Mouse (Mus musculus) left cerebral cortex, adult 8-10 months (tissue): Measurements from ENCODE around the gene Mc3r. TPM values are rescaled to one million over a fixed set of nuclear protein-coding genes. Genes with fewer than 3 reads are reported as not detected.

Experiments
- DNase-seq, 2 experiments: peaks; one replicate each; pipeline ENCODE4 v3.0.0; 2022; ENCODE audit warnings: low spot score in 2 of 2
- total RNA-seq, 4 experiments: library from RNA; stranded (reverse); gene quantifications; 2 replicates each; pipeline ENCODE4 v1.2.4; 2022

Mc3r gene
- total RNA-seq, 4 experiments from 2014 or later = 0.41 to 0.93 (median 0.53) TPM

DNA sequence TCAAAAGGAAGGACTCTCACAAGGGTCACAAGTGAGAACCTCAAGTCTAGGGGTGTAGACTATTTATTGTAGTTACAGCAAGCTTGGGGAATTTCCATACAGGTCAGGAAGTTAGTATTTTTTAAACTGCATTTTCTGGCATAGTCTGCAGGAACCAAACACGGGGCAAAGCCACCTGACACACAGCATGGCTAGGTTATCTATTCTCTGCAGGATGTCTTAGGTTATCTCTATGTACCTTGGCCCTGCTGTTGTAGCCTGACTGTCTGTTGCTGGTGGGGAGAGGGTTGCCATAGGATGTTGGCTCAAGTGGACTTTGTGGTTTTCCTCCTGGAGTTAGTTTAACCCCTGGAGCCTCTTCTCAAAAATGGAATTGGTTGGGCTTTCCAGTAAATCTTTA is 49.8 kb downstream of the Mc3r start:
- no peak for DNase-seq

DNA sequence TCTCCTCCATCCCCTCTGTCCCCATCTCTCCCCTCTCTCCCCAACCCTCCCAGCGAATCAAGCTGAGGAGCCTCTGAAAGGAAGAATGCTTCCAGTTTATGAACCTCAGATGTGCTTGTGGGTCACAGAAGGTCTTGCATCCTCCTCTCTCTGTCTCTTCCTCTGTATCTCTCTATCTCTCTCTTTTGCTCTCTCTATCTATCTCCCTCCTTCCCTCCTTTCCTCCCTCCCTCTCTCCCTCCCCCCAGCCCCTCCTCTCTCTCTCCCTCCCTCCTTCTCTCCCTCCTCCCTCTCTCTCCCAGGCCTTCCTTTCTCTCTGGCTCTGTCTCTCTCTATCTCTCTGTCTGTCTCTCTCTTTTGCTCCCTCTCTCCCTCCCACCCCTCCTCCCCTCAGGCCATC is 50.2 kb downstream of the Mc3r start:
- DNase-seq = no peak

DNA sequence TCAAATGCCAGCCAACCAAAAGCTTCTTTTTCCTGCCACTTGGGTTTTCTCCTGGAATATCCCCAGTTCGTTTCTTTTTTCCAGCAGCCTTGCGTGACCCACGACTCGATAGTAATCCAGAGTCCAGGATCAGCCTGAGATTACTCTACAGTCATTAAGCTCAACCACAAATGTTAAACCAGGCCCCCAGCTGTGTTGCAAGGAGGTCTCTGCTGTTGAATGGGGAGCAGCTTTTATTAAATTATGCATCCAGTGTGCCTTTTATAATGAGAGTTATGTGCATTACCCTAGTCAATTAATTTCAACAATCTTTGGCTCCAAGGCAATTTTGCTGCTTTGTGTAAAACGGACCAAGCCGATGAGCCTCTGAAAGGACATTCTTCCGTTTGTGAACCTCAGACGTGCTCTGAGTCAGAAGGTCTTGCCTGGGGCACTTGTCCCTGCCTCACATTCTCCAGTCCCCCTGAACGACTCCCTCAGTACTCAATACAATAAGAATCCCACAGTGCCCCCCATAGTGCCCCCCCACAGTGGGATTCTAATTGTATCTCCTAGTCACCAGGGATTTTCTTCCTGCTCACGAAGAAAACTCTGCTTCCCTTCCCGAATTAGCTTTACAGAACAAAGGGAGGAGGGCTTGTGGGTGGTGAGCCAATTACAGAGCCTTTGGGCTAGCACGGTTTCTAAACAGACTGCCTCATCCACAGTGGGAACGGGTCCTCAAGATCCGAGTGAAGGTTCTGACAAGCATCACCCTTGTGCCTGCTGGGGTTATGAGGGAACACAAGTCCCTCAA is 51.0 kb downstream of the Mc3r start:
- no peak for DNase-seq

Other genes with a start within 250 kb of the Mc3r start
- gene Cbln4, start 205.0 kb upstream of the Mc3r start, total RNA-seq = 10 to 100 TPM; 10.4 to 15.7 (median 14.0) TPM
- 10 to 100 TPM; 14.2 to 17.6 (median 16.2) TPM for gene Fam210b, start 97.1 kb downstream of the Mc3r start, total RNA-seq
- gene Aurka, start 122.0 kb downstream of the Mc3r start, total RNA-seq = 1 to 10 TPM in 3 of 4 experiments, under 1 TPM in 1; 0.93 to 2.3 (median 1.8) TPM
- 10 to 100 TPM; 24.8 to 36.1 (median 29.7) TPM for gene Cstf1, start 122.2 kb downstream of the Mc3r start, total RNA-seq
- under 1 TPM; 0.19 to 0.46 (median 0.37) TPM for gene Cass4, start 145.3 kb downstream of the Mc3r start, total RNA-seq
- 10 to 100 TPM; 67.7 to 75.2 (median 72.8) TPM for gene Rtf2, start 192.1 kb downstream of the Mc3r start, total RNA-seq
- gene Gcnt7, start 210.1 kb downstream of the Mc3r start, total RNA-seq = not detected
- not detected for gene Fam209, start 224.0 kb downstream of the Mc3r start, total RNA-seq